Mouse (Mus musculus) cortical plate, adult 2 months (tissue): ENCODE results near the gene 1700012B07Rik.

Experiments
- CTCF ChIP-seq: fragments of 200-500 bp; IDR thresholded peaks from 2 replicates; pipeline ENCODE4 v1.5.1; 2011; ENCODE audit warnings: mild to moderate bottlenecking, control low read depth, low read length; ENCODE audit not compliant: insufficient read depth; ENCODE audit errors: extremely low read depth
- POLR2A ChIP-seq: fragments of 200-500 bp; IDR thresholded peaks from 2 replicates; pipeline ENCODE4 v1.6.1; 2011; ENCODE audit warnings: mild to moderate bottlenecking, low read length, control low read depth; ENCODE audit not compliant: insufficient read depth; ENCODE audit errors: extremely low read depth

DNA sequence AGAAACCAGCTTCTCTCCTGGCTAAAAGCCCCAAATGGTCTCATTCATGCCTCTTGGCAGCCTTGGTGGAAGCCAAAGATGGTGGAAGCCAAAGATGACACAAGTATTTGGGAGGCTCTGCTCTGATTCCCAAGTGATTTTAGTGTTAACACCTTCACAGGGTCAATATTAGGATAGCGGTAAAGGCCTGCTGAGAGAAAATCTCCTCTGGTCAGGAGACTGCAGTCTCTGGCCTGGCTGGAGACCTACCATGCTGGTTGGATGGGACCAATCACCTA is 47.6 kb upstream of the 1700012B07Rik start:
- TF ChIP-seq POLR2A (no peak), CTCF (no peak)
